Mouse (Mus musculus) ES-Bruce4 (cell line): ENCODE data around the gene Cd82.

Experiments
- CTCF ChIP-seq: IDR thresholded peaks from one replicate; pipeline ENCODE4 v1.8.1; 2011; ENCODE audit warnings: low read depth, low read length
- EP300 ChIP-seq: IDR thresholded peaks from 2 replicates; pipeline ENCODE4 v1.6.1; 2011; ENCODE audit warnings: low read depth, low read length; ENCODE audit not compliant: insufficient read depth
- POLR2A ChIP-seq: IDR thresholded peaks from one replicate; pipeline ENCODE4 v1.8.1; 2011; ENCODE audit warnings: low read length; ENCODE audit not compliant: insufficient read depth

DNA sequence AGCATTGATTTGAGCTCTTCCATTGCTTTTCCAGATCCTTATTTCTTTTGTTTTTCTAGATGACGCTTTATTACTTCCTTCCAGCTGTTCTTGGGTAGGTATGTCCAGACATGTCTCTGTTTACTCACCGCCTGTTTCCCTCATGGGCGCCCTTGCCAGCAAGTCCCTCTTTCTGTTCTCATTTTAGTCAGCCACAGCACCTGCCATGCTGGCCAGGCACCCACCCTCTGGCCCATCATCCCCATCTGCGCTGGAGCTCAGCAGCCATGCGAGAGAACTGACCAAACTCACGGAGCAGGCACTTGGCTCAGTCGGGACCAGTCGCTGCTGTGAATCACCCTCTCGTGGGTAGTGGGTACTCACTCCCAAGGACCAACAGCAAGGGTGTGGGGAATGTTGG, 11.0 kb upstream of the Cd82 start:
- TF ChIP-seq POLR2A: no peak
- TF ChIP-seq CTCF: no peak
- no peak for TF ChIP-seq EP300
